Mouse (Mus musculus) testis, adult 2 months (tissue): ENCODE results near the gene Serpinf1.

Experiments used
- CTCF ChIP-seq: fragments of 200-500 bp; IDR thresholded peaks from 2 replicates; pipeline ENCODE4 v1.5.1; 2012; ENCODE audit warnings: low read depth, mild to moderate bottlenecking, inconsistent platforms, low read length, moderate library complexity; ENCODE audit not compliant: control insufficient read depth, insufficient read depth, insufficient replicate concordance
- POLR2A ChIP-seq: fragments of 200-500 bp; IDR thresholded peaks from 2 replicates; pipeline ENCODE4 v1.6.1; 2012; ENCODE audit warnings: low read depth, mild to moderate bottlenecking, inconsistent platforms, low read length, moderate library complexity; ENCODE audit not compliant: control insufficient read depth

GRCm38 (mm10) chr11:75410591-75410990 lies 11.9 kb downstream of the Serpinf1 start:
- TF ChIP-seq CTCF (no peak), POLR2A (no peak)
